Mouse (Mus musculus): ENCODE measurements at regions not wholly inside any gene's neighbourhood (a gene's known extent, or its start where the extent isn't known, plus 50 kb on each side); places are given as distances from the start of the nearest gene placed in this dataset.
"Not testable (repeated sequence)": the region's sequence is repeated elsewhere in the genome, so short reads cannot be mapped to it uniquely, and the experiment has no call there.

DNA sequence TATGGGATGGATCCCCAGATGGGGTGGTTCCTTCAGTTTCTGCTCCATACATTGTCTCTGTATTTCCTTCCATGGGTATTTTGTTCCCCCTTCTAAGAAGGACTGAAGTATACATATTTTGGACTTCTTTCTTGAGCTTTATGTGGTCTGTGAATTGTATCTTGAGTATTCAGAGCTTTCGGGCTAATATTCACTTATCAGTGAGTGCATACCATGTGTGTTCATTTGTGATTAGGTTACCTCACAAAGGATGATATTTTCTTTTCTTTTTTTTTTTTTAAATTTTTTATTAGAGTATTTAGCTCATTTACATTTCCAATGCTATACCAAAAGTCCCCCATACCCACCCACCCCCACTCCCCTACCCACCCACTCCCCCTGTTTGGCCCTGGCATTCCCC is 657.8 kb downstream of the Kcnt2 start:
- not testable (repeated sequence) for TF ChIP-seq MAFK (IDR thresholded peaks at IDR 0.05; ENCODE audit: insufficient read depth, low read depth, low read length); CHD2 (IDR thresholded peaks at IDR 0.05; ENCODE audit: low read depth, low read length); HCFC1 (IDR thresholded peaks at IDR 0.05; ENCODE audit: borderline replicate concordance, insufficient read depth, low read length)

Measured in ES-E14 (cell line).